Mouse (Mus musculus): ENCODE measurements around the gene Gm2001.
"Not testable (repeated sequence)": the region's sequence is repeated elsewhere in the genome, so short reads cannot be mapped to it uniquely, and the experiment has no call there.

Gene Gm2001

GRCm38 (mm10) chr12:87842239-87842638 is at the start of gene Gm2001:
Gm2001 (minus strand) TSS chr12:87842339.
- DNase-seq (ENCODE audit: low spot score in 2 of 2), result not testable (repeated sequence)

- DNase-seq (ENCODE audit: low spot score in 2 of 2), result not testable (repeated sequence)
These were observed 31.6 kb upstream of the Gm2001 start, which contains the start of gene Gm2016 for GRCm38 (mm10) chr12:87873772-87874171. Gm2016 (plus strand) TSS chr12:87874072.

GRCm38 (mm10) chr12:87864048-87864447 is 21.9 kb upstream of the Gm2001 start:
- not testable (repeated sequence) for DNase-seq (ENCODE audit: low spot score in 2 of 2)

- DNase-seq (ENCODE audit: low spot score in 2 of 2), result not testable (repeated sequence)
These were observed 21.5 kb upstream of the Gm2001 start for GRCm38 (mm10) chr12:87863638-87864037.

- peak in 1 of 2 experiments; percentile 65 for DNase-seq (ENCODE audit: low spot score in 2 of 2)
These were observed 19.9 kb upstream of the Gm2001 start for GRCm38 (mm10) chr12:87861740-87862692.

GRCm38 (mm10) chr12:87856067-87856466 is 13.9 kb upstream of the Gm2001 start:
- DNase-seq (ENCODE audit: low spot score in 2 of 2), result not testable (repeated sequence)

GRCm38 (mm10) chr12:87850657-87851056 is 8.5 kb upstream of the Gm2001 start:
- DNase-seq (ENCODE audit: low spot score in 2 of 2), result not testable (repeated sequence)

GRCm38 (mm10) chr12:87816277-87816676 is 25.9 kb downstream of the Gm2001 start, which contains the start of gene BB287469:
BB287469 (plus strand) TSS chr12:87816577.
- not testable (repeated sequence) for DNase-seq (ENCODE audit: low spot score in 2 of 2)

GRCm38 (mm10) chr12:87797971-87798370 is 44.2 kb downstream of the Gm2001 start:
- DNase-seq (ENCODE audit: low spot score in 2 of 2), result not testable (repeated sequence)

GRCm38 (mm10) chr12:87795212-87795611 is 46.9 kb downstream of the Gm2001 start, which contains the start of gene Gm21936:
Gm21936 (plus strand) TSS chr12:87795512.
- DNase-seq (ENCODE audit: low spot score in 2 of 2), result not testable (repeated sequence)

Measured in urinary bladder, postnatal 4 days (tissue).